Mouse (Mus musculus) WW6 (cell line): ENCODE data around the gene Gm37419.

Experiments
- DNase-seq: peaks from one replicate; pipeline ENCODE4 v3.0.0-alpha.2; 2013; ENCODE audit warnings: low read depth, low spot score

The Gm37419 gene

DNA sequence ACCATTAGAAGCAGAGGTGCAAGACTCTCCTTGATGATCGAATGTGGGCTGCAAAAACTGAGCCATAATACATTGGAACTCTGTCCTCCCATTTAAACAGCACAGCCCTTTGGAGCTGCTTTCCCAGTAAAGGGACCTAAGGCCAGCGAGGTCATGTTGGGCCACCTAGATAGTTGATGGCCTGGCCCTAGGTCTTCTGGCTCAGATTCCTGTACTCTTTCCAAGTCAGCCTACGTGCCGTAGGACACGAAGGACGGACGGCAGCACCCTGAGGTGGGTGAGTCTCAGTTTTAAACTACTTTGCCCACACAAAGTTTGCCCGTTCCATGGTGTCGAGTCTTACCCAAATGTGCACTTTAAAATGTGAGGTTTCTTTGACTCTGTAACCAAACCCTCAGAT lies 8.8 kb upstream of the Gm37419 start:
- no peak for DNase-seq

DNA sequence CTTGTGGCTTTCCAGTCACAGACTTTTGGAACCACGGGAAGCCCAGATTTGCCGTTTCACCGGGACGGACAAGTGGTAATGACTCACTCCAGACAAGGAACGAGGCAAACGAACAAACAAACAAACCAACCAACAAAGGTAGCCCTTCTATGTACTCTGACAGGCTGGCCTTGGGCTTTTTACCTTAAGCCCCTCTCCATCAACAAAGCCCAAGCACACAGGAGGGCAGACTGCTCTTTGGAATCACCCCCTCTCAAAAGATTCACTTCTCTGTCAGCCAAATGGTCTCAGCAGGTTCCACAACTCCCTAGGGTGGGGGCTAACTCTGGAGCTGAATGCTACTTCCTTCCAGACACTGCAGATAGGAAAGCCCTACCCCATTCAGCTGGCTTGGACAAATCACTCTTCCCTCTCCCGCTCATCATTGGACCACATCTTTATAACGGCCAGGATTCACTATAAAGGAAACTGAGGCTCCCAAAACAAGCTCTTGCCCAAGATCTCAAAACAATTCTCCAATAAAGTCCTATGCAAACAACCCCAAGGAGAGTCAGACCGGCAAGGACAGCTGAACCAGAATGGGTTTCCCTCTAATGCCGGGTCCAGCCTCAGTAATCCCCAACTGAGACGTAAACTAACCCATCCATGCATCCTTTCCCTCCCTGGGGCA lies 7.9 kb upstream of the Gm37419 start:
- DNase-seq, result no peak

DNA sequence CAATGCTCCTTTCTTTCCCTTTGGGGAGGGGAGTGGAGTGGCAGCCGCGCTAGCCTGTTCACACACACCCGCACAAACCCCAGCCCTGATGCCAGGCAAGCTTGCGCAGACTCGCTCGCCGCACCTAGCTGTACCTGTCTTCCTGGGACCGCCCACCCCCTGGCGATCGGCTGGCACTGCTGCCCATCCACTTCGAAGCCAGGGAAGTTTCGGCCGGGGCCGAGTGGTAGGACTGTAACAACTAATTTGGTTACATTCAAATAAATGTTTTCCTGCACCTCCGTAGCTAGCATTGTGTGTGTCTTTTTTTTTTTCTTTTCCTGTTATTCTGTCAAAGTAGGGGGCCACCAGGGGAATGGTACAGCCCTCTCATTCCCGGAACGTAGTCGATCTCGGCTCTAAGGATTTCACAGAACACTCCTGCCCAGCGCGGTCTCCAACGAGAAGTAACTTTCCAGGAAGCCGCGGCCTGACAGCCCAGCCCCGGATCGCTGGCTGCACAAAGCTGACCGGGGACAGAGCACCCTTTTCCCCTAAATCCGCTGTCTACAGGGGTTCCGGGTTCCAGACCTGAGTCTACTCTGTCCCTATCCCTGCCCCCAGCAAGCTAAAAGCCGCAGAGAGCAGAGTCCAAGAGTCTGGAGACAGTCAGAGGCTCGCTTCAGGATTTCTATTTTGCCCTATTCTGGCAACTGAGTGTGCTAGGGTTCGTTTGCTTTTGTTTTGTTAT lies 7.1 kb upstream of the Gm37419 start:
- no peak for DNase-seq

DNA sequence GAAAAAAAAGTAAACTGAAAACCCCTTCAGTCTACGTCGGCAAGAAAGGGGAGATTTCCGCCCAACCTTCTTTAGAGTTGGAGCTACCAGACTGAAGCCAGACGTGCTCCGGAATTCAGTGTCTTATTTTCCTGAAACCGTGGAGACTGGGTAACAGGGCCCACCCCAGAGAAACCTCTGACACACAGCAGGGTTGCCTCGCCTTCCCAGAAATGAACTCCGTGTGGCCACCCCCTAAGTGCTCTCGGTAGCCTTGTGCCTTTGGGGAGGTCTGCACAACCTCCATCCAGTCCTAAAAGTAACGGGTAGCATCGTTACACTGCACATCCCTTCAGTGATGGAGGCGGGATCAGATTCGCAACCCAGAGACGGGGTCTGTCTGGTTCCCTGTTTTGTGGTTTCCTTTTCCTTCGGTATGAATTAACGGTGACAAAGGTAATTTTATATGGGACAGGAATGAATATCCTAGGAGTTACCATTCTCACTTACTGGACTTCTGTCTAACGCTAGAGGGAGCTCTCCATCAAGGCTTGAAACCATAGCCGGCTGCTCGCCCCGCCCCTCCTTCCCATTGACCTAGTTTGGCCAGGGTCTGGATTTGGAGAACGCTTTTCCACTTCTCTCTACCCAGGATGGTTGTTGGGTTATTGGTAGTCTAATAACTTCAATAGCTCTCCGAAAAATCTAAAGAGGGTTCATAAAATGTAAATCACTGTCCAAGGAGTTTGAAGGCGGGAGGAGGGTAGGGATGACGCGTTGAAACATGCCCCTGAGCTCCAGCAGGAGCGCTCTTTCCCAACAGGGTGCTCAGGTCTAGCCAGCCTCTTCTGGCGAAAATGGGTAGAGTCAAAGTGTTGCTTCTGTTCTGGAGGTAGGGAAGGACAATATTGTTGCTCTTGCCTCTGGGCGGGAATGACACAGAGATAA lies 6.1 kb upstream of the Gm37419 start:
- no peak for DNase-seq

DNA sequence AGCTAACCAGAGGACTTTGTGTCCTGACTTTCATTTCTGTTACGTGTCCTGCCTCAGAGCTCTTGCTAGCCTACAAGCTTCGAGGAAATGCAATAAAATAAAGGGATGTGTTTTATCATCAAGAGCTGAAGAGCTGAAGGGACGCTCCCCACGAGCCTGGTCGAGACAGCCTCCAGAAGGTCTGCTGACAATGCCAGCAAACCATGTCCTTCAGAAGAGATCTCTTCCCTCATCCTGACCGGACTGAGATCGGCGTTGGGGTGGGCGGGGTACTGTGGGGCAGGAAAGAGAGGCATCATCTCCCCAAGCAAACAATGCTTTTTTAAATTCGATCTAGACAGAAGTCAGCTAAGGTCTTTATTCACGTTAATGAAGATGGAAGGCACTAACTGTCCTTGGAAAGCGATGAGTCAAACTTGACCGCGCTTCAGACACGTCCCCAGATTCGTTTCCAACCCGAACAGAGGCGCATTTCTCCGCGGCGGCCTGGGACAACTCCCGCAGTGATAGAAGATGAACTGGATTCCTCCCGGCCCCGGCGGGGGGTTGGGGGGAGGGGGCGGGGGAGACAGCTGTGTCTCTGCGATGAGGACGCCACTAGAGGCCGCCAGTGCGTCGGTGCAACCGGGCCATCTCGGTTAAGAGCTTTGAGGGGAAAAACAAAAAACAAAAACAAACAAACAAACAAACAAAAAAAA lies 5.2 kb upstream of the Gm37419 start:
- no peak for DNase-seq

DNA sequence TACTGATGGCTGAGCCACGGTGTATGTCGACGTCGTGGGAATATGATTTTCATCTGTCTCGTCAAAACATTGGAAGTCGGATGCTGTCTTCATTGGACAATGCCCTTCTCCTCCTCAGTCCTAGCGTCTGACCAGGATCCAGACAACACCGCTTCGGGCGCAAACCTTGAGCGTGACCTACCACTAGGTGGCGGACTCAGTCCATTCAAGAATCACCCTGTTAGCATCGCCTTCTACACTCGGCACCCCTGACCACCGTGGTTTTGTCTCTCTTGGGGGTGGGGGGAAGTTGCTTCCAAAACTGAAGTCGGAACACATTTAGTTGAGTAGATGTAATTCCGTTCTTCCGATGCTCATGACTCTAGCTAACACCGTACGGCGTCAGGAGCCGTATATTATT lies 4.1 kb upstream of the Gm37419 start:
- DNase-seq, result no peak

DNA sequence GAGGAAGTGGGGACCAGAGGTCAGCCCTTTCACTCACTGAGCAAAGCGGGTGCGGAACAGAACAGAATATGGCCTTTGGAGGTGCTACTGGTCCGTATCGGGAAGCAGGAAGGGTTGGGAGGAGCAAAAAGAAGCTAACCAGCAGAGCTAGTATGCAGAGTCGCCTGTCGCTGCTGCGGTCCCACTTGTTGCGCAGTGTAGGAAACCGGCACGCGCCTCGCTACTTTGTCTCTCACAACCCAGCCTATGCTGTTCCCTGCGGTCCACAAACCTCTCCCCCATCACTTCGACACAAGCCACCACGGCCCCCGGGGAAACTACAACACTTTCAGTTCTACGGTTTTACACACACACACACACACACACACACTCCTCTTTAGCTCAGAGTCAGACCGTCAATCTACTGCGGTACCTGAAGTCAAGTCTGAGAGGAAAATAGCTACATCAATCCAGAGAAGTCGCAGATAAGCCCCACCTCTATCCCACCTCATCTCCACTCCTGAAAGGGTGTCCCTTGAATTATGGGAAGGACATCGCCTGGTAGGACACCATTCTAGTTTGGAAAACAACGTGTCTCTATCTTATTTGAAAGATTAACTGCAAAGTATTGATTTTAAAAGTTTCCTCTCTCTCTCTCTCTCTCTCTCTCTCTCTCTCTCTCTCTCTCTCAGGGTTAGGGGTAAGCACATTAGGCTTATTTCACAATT lies 3.4 kb upstream of the Gm37419 start:
- DNase-seq, result no peak

DNA sequence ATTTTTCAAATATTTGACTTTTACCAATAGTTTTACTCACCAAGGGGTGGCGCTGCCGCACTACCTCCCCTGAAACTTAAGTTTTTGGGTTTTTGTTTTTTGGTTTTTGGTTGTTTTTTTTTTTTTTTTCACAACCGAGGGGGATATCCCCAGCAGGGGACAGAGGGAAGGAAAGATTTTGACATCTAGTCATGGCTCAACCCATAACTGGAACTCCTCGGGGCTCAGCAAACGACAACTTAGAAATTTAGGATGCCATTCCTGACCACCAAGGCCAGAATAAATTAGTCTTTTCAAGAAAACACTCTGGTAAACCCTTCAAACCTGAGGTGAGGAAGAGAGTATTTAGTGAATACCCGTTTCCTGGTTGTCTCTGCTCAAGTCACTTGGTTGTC lies 2.8 kb upstream of the Gm37419 start:
- no peak for DNase-seq

DNA sequence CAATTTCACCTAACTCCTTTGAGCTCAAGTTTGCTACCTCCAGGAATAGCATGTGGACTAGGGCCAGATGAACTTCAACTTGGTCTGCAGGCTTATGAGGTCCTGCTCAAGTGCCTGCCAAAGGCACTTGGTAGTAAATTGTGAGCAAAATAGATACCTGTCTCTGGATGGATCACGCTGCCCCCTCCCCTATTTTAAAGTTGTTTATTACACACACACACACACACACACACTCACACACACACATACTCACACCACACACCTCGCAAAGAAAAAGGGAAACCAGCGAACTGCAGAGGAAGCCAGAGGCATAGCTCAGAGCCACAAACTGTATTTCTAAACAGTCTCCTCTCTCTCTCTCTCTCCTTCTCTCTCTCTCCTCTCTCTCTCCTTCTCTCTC lies 2.1 kb upstream of the Gm37419 start:
- DNase-seq, result no peak

DNA sequence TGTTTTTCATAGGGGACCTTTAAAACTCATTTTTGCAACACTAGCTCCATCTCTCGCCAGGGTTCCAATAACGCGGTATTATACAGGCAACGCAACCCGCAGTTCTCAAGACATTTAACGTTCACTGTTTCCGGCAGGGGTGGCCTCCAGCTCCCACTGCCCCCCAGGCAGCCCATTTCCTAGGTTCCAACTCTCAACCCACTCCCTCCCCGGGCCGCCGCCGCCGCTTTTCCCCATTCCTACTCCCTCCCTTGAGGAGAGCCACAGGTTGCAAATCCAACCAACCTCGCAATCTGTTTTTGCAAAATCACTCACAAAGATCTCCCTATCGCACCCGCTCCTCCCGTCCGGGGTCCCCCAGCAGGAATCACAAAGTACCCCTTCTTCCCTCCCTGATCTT lies 1.4 kb upstream of the Gm37419 start:
- no peak for DNase-seq

DNA sequence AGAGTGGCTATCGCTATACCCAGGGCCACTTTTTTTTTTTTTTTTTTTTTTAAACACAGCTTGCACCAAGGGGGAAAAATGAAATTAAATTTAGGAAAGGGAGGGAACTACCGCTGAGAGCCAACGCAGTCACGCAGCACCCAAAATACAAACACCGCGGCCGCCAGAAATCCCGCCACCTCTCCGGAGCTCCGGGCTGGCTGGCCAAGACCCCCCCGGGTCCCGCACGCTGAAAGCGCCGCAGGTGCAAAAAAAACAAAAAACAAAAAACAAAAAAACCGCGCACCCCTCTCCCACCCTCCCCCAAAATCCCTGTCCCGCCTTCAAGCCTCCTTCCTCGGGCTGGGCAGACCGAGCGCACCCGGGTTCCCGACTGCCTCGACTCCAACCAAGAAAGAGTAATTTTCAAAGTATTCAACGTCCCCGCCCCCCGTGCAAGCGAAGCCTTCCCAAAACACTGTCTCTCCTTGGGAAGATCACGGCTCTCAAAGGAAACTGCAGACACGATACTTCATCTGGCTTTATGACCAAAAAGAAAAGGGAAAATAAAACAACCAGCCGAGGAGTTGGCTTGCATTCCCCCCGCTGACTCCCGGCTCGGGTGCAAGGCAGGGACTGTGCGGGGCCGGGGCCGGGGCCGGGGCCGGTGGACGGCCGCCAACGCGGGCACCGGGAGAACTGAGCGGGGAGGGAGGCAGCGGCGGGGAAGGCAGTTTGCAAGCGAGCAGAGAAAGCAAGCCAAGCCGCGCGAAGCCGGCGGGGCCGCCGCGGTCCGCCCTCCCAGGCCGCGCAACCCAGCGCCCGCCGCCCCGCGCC lies 733 bp upstream of the Gm37419 start:
- no peak for DNase-seq

DNA sequence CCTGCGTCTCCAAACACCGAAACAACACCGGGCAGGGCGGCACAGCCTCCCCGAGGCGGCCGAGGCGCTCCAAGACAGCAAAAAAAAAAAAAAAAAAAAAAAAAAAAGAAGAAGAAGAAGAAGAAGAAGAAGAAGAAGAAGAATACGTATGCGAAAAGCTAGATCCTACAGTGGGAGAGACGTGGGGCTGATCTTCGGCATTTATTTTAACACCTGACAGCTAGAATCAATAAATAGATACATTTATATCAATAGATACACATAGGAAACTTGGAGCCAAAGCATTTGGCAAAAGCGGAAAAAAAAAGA lies 171 bp upstream of the Gm37419 start:
- DNase-seq, result no peak

DNA sequence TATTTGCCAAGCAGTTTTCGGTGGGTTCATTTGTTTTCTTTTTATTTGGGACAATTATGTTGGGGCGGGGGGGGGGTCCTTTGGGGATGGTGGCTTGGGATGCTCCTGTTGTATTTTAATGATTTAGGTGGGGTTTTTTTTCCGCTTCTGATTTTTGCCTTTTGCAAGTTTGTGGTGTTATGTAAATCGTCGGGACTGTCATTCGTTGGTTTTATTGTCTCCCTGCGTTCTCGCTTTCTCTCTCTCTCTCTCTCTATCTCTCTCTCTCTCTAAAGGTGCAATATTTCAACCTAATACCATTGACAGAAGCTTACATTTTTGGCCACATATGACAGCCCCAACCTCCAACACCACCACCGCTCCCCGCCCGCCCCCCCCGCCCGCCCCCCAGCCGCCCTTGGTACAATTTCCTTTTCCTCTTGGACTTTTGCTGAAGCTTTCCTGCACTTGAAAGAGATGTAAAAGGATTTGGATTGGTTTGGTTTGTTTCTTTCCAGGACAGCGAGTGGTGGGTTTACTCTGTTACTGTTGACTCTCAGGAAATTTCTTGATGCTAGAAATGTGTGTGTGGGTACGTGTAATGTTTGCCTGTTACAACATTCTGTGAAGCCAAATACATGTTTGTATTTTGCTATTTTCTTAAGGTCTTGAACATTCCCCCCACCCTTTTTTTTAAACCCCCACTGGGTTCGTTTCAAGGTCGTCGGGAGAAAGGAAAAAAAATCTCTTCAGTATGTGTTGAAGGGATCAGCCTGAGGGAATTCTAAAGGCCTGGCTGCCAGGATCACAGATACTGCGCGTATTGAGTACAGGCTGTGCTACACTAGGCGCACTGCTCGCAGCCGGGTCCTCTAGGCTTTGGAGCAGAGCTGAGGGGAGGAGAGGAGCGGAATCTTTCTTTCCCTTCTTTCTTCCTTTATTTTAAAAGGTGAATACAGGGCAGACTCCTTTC lies 1.2 kb downstream of the Gm37419 start:
- no peak for DNase-seq

DNA sequence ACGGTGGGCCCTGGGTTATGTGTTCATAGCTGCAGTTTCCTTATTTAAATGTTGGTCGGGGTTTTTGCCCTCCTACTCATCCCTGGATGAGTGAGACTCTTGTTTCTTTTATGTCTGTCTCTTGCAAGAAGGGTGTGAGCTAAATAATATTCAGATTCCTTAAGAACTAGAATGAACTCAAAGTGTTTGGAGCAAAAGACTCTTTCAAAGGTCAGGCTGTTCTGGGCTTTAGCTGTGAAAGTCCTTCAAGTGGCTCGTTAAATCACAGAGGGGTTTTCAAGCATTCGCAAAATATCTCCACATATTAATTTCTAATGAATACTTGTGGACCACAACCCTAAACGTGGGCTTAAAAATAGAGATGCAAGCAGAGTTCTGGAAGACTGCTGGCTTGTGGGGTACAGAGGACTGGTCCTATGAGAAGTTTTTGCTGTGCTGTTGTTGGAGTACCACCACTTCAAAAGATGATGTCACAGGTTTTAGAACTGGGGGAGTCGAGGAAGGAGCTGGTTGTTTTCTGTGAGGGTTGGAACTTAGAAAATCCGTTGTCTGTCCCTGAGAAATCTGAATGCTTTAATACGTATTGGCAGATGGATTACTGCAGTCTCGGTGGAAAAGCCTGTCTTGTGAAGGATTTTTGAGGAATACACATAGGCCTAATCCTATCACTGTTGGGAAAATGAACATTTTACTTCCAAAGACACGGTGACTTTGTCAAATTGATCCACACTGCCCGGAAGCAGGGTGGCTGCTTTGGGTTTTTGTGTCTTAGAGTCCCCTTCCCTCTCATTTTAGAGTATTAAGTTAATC lies 2.1 kb downstream of the Gm37419 start:
- no peak for DNase-seq

DNA sequence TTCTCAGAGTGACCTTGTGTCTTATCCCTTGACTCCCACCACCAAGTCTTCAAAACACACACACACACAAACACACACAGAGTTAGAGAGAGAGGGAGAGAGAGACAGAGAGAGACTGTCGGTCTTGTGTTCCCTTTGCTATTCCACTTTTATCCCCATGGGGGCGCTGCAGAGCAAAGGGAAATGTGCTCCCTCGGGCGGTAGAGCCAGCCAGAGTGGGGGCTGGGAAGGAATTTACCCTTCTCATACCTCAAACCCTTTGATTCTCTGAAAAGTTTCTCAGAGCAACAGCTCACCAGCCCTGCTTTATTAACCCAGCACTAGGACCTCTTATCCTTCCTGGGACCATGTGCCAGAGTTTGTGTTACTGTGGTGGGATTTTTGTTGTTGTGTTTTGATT lies 2.9 kb downstream of the Gm37419 start:
- no peak for DNase-seq

DNA sequence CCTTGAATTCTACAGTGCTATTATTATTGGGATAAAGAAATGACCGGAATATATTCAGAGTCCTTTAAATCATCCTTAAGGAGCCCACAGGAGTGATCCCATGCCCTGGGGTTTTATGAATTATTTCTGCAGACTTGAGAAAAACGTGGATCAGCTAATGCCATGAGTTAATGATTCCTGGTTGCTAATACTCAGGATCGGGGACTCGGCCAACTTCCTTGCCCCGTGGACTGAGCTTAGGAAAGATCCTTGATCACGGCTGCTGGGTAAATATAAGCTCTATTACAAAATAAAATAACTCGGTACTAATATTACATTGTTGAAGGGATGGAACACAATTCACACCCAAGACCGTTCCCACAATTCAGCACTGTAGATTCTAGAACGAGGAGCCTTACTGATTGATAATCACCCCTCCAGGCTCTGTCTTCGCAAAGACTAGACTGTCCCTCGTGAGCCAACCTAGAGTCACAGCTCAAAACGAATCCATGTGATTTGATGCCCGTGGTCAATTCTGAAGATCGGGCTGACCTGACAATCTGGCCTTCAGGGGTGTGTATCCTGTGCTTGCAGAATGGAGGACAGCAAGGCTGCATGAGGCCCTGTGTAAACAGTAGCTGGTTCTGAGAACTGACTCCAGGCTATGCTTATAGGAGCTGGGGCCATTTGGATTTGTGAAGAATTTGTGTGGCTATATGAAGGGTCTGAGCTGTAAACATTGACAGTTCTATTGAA lies 3.7 kb downstream of the Gm37419 start:
- no peak for DNase-seq

DNA sequence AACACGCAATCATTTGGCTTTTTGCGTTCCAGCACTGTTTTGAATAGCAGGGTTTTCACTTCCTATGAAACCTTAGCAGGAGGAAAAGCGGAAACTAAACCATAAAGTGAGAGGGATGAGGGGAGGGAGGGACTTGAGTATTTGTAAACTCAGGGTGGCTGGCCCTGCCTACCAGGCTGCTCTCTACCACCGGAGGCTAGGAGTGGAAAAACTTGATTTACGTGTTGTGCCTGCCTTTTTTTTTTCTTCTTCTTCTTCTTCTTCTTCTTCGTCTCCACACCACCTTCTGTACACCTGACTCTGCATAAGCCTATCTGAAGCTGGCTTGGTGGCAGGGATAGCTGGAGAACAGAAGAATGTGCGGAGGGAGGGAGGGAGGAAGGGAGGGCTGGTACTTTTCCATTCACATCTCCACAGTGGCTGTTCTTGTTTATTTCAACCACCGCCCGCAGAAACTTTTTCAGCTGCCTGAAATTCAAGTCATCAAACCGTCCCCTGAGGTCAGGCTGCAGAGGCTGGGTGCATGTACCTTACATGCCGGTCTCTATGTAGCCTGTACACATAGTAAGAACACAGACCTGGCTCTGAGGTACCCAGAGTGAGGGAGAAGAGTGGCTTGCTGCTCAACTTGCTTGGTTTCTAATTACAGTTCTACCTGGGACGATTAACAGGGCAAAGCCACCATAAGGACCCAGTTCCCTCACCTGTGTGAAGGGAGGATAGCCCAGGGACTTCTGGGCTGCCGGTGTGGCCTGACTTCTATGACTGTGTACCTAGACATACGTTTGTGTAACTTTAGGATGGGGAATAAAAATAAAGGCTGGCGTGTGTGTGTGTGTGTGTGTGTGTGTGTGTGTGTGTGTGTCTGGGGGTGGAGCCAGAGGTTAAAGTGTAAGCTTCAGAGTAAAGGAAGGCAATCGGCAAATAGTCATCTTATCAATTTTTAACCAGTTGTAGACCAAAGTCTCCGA lies 5.4 kb downstream of the Gm37419 start:
- no peak for DNase-seq
